Mouse (Mus musculus) ES-CJ7 (cell line): ENCODE results near the gene Rfx8.

Source experiments
- DNase-seq: peaks from one replicate; pipeline ENCODE4 v3.0.0; 2011; ENCODE audit warnings: low read depth, low spot score

The Rfx8 gene

GRCm38 (mm10) chr1:39694756-39695155 lies 26.0 kb downstream of the Rfx8 start:
- no peak for DNase-seq

GRCm38 (mm10) chr1:39691974-39692373 lies 28.8 kb downstream of the Rfx8 start:
- no peak for DNase-seq

- DNase-seq, result no peak
Measured at GRCm38 (mm10) chr1:39691061-39691460, 29.7 kb downstream of the Rfx8 start.

GRCm38 (mm10) chr1:39688573-39688972 lies 32.2 kb downstream of the Rfx8 start:
- no peak for DNase-seq

GRCm38 (mm10) chr1:39687279-39687678 lies 33.5 kb downstream of the Rfx8 start:
- no peak for DNase-seq

- peak; percentile 79 for DNase-seq
Measured at GRCm38 (mm10) chr1:39685841-39686240, 35.0 kb downstream of the Rfx8 start.

GRCm38 (mm10) chr1:39681638-39682037 lies 39.2 kb downstream of the Rfx8 start:
- no peak for DNase-seq

- peak; percentile 55 for DNase-seq
Measured at GRCm38 (mm10) chr1:39680546-39680945, 40.3 kb downstream of the Rfx8 start.

- no peak for DNase-seq
Measured at GRCm38 (mm10) chr1:39678883-39679282, 41.9 kb downstream of the Rfx8 start.

- no peak for DNase-seq
Measured at GRCm38 (mm10) chr1:39676221-39676876, 44.4 kb downstream of the Rfx8 start.

GRCm38 (mm10) chr1:39672362-39673105 lies 48.3 kb downstream of the Rfx8 start:
- DNase-seq, result no peak

- DNase-seq, result no peak
Measured at GRCm38 (mm10) chr1:39670211-39670935, 50.4 kb downstream of the Rfx8 start.

GRCm38 (mm10) chr1:39666751-39667252 lies 54.0 kb downstream of the Rfx8 start:
- DNase-seq, result no peak

GRCm38 (mm10) chr1:39664039-39664625 lies 56.7 kb downstream of the Rfx8 start:
- peak; percentile 24 for DNase-seq

- no peak for DNase-seq
Measured at GRCm38 (mm10) chr1:39663050-39663449, 57.7 kb downstream of the Rfx8 start.

GRCm38 (mm10) chr1:39656976-39657529 lies 63.7 kb downstream of the Rfx8 start:
- no peak for DNase-seq

GRCm38 (mm10) chr1:39654901-39655300 lies 65.9 kb downstream of the Rfx8 start:
- DNase-seq, result peak; percentile 34

GRCm38 (mm10) chr1:39653028-39653427 lies 67.8 kb downstream of the Rfx8 start:
- no peak for DNase-seq

GRCm38 (mm10) chr1:39651241-39651548 lies 69.6 kb downstream of the Rfx8 start, which contains the start of gene Creg2:
Gene Creg2, minus strand, starts transcription at chr1:39651474.
- DNase-seq, result no peak

GRCm38 (mm10) chr1:39650435-39651240 lies 70.2 kb downstream of the Rfx8 start:
- peak; percentile 27 for DNase-seq
